Mouse (Mus musculus) liver, embryonic 14.5 days (tissue): ENCODE measurements around the gene Krt28.

Experiments used
- CTCF ChIP-seq: IDR thresholded peaks from 2 replicates; pipeline ENCODE4 v1.5.1; 2016; ENCODE audit warnings: antibody characterized with exemption, low read depth, control low read depth
- EP300 ChIP-seq: IDR thresholded peaks from 2 replicates; pipeline ENCODE4 v1.6.1; 2016; ENCODE audit warnings: antibody characterized with exemption, low read depth

GRCm38 (mm10) chr11:99416902-99417301 is 42.2 kb upstream of the Krt28 start:
- TF ChIP-seq EP300, result no peak
- TF ChIP-seq CTCF, result no peak
